Mouse (Mus musculus): Measurements from ENCODE around the gene Dcst2.

GRCm38 (mm10) chr3:89347916-89348315 is 13.9 kb upstream of the Dcst2 start:
- TF ChIP-seq NELFE (IDR thresholded peaks at IDR 0.05; ENCODE audit: low read depth, low read length) (no peak), POLR2A (IDR thresholded peaks at IDR 0.05; ENCODE audit: control insufficient read depth in 1 of 2, insufficient read depth in 1 of 2, low read depth in 1 of 2, low read length in 2 of 2, poor library complexity in 1 of 2) (no peak)
